Mouse (Mus musculus): Measurements from ENCODE around the gene Whrn. TPM values are rescaled to one million over a fixed set of nuclear protein-coding genes. Genes with fewer than 3 reads are reported as not detected.

The Whrn gene
- total RNA-seq, 2 experiments from 2014 or later = 5.1 to 8.9 TPM

GRCm38 (mm10) chr4:63444362-63445066 is 51.3 kb downstream of the Whrn start:
- DNase-seq = no peak

- no peak for DNase-seq
Observed at GRCm38 (mm10) chr4:63443101-63443500, 52.7 kb downstream of the Whrn start.

GRCm38 (mm10) chr4:63441616-63442015 is 54.2 kb downstream of the Whrn start:
- no peak for DNase-seq

- DNase-seq = no peak
Observed at GRCm38 (mm10) chr4:63440262-63440661, 55.5 kb downstream of the Whrn start.

GRCm38 (mm10) chr4:63437968-63438367 is 57.8 kb downstream of the Whrn start:
- no peak for DNase-seq

- DNase-seq = no peak
Observed at GRCm38 (mm10) chr4:63437119-63437815, 58.5 kb downstream of the Whrn start.

GRCm38 (mm10) chr4:63435402-63435801 is 60.4 kb downstream of the Whrn start:
- DNase-seq = no peak

- DNase-seq = no peak
Observed at GRCm38 (mm10) chr4:63431098-63431497, 64.7 kb downstream of the Whrn start.

- DNase-seq = no peak
Observed at GRCm38 (mm10) chr4:63430357-63430756, 65.4 kb downstream of the Whrn start.

GRCm38 (mm10) chr4:63426308-63426707 is 69.5 kb downstream of the Whrn start:
- DNase-seq = no peak

GRCm38 (mm10) chr4:63423811-63424210 is 72.0 kb downstream of the Whrn start:
- DNase-seq = no peak

- no peak for DNase-seq
Observed at GRCm38 (mm10) chr4:63423231-63423630, 72.6 kb downstream of the Whrn start.

- no peak for DNase-seq
Observed at GRCm38 (mm10) chr4:63420143-63420920, 75.5 kb downstream of the Whrn start.

- DNase-seq = no peak
Observed at GRCm38 (mm10) chr4:63418270-63418669, 77.5 kb downstream of the Whrn start.

GRCm38 (mm10) chr4:63417318-63417957 is 78.4 kb downstream of the Whrn start:
- peak; percentile 90 for DNase-seq

GRCm38 (mm10) chr4:63414951-63415350 is 80.8 kb downstream of the Whrn start:
- DNase-seq = no peak

GRCm38 (mm10) chr4:63411222-63411621 is 84.6 kb downstream of the Whrn start:
- DNase-seq = no peak

- DNase-seq = peak; percentile 95
Observed at GRCm38 (mm10) chr4:63410583-63410934, 85.2 kb downstream of the Whrn start.

GRCm38 (mm10) chr4:63409908-63410582 is 85.7 kb downstream of the Whrn start:
- DNase-seq = peak; percentile 75

- peak; percentile 49 for DNase-seq
Observed at GRCm38 (mm10) chr4:63409317-63409907, 86.4 kb downstream of the Whrn start.

- DNase-seq = peak; percentile 73
Observed at GRCm38 (mm10) chr4:63408649-63409048, 87.1 kb downstream of the Whrn start.

- DNase-seq = peak; percentile 45
Observed at GRCm38 (mm10) chr4:63408247-63408646, 87.5 kb downstream of the Whrn start.

All from heart, postnatal 4 days (tissue).